Mouse (Mus musculus) neural tube, embryonic 14.5 days (tissue): ENCODE measurements around the gene Gm28308. TPM values are rescaled to one million over a fixed set of nuclear protein-coding genes. Genes with fewer than 3 reads are reported as not detected.

Experiments used
- ATAC-seq: fragments of 200-750 bp; cut with Nextera tagmentation; 2 replicates; pipeline ENCODE4 v1.8.0; 2017; ENCODE audit warnings: low read depth, mild to moderate bottlenecking, moderate TSS enrichment, moderate library complexity
- H3K27ac ChIP-seq: fragments of 300-500 bp; sonication (generic); 2 replicates; pipeline ENCODE4 v1.5.1; 2014; ENCODE audit warnings: low read depth, mild to moderate bottlenecking, control low read depth, low read length, moderate library complexity, mixed read lengths
- H3K27me3 ChIP-seq: fragments of 300-500 bp; sonication (generic); 2 replicates; pipeline ENCODE4 v1.6.1; 2014; ENCODE audit warnings: low read length; ENCODE audit not compliant: control insufficient read depth, insufficient read depth
- H3K36me3 ChIP-seq: fragments of 300-500 bp; sonication (generic); 2 replicates; pipeline ENCODE4 v1.6.1; 2014; ENCODE audit warnings: low read length, mixed read lengths; ENCODE audit not compliant: control insufficient read depth, insufficient read depth
- H3K4me1 ChIP-seq: fragments of 300-500 bp; sonication (generic); 2 replicates; pipeline ENCODE4 v1.6.1; 2014; ENCODE audit warnings: low read length; ENCODE audit not compliant: control insufficient read depth, insufficient read depth
- H3K4me2 ChIP-seq: fragments of 300-500 bp; sonication (generic); 2 replicates; pipeline ENCODE4 v1.6.1; 2014; ENCODE audit warnings: mild to moderate bottlenecking, low read depth, low read length, control low read depth
- H3K4me3 ChIP-seq: fragments of 300-500 bp; sonication (generic); 2 replicates; pipeline ENCODE4 v1.5.1; 2014; ENCODE audit warnings: low read depth, low read length, control low read depth, mixed read lengths
- H3K9ac ChIP-seq: fragments of 300-500 bp; sonication (generic); replicated peaks from 2 replicates; pipeline ENCODE4 v1.6.1; 2014; ENCODE audit warnings: low read depth, mild to moderate bottlenecking, control low read depth, low read length, mixed read lengths
- H3K9me3 ChIP-seq: fragments of 300-500 bp; sonication (generic); 2 replicates; pipeline ENCODE4 v1.6.1; 2016; ENCODE audit warnings: low read length; ENCODE audit not compliant: control insufficient read depth
- WGBS: fragments of 180-500 bp; shearing (Covaris S2); extraction: QIAGEN DNeasy Blood & Tissue Kit; methylation state at CpG from one replicate; pipeline ENCODE4 v1.1.7; 2014; 5-methylcytosine and 5-hydroxymethylcytosine counted together
- polyA plus RNA-seq: library from polyadenylated mRNA; unstranded; fragments of >200 nt; fragmentation: Nextera tagmentation; extraction: Ambion mirVana; gene quantifications from 2 replicates; pipeline ENCODE4 v1.2.1, GENCODE M21; 2014

Gm28308 gene
- polyA plus RNA-seq, 1 experiment from 2014 or later = 4.2 TPM

GRCm38 (mm10) chr6:52189172-52189591, 24.0 kb downstream of the Gm28308 start:
- Histone ChIP-seq H3K36me3 (peaks cover 12% of the 10 kb centered on the region; the same call in 1 of the 2 replicates), H3K9me3 (no peaks in the 10 kb centered on the region), H3K9ac (no peak overlapping the region), H3K27ac (no peak overlapping the region), H3K4me2 (peak overlapping the region; percentile 98), H3K4me3 (no peak overlapping the region), H3K4me1 (peaks cover 77% of the 10 kb centered on the region), H3K27me3 (no peaks in the 10 kb centered on the region)
- WGBS = 13% methylated on average over 5 of the region's 5 CpGs
- ATAC-seq = no peak

GRCm38 (mm10) chr6:52186500-52186899, 26.6 kb downstream of the Gm28308 start:
- Histone ChIP-seq H3K27me3 (no peaks in the 10 kb centered on the region), H3K4me3 (no peak overlapping the region), H3K27ac (no peak overlapping the region), H3K9me3 (no peaks in the 10 kb centered on the region), H3K9ac (no peak overlapping the region), H3K4me1 (peaks cover 67% of the 10 kb centered on the region), H3K4me2 (no peak overlapping the region), H3K36me3 (peaks cover 16% of the 10 kb centered on the region; the same call in 1 of the 2 replicates)
- WGBS = 27% methylated on average over 1 of the region's 1 CpGs
- ATAC-seq = no peak

DNA sequence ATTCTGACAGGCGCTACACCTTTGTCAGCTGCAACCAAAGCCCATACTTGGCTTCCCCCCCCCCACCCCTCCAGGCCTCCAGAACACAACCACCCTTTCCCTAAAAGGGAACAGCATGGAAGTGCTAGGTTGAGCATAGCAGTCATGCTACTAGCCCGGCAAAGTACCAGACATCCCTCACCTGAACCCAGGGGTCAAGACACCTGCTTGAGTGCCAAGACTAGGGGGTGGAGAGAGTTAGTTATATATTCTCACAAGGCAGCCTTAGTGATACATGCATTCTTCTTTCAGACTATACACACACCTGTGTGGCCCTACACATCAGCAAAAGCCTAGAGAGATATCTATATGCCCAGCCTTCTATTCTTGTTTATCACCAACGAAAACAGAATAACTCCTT, 27.3 kb downstream of the Gm28308 start:
- Histone ChIP-seq H3K4me3 (no peak overlapping the region), H3K9ac (no peak overlapping the region), H3K4me2 (no peak overlapping the region), H3K4me1 (peaks cover 63% of the 10 kb centered on the region), H3K9me3 (no peaks in the 10 kb centered on the region), H3K27ac (no peak overlapping the region), H3K27me3 (no peaks in the 10 kb centered on the region), H3K36me3 (peaks cover 20% of the 10 kb centered on the region; the same call in 1 of the 2 replicates)
- WGBS = 16% methylated on average over 3 of the region's 3 CpGs
- ATAC-seq = no peak

DNA sequence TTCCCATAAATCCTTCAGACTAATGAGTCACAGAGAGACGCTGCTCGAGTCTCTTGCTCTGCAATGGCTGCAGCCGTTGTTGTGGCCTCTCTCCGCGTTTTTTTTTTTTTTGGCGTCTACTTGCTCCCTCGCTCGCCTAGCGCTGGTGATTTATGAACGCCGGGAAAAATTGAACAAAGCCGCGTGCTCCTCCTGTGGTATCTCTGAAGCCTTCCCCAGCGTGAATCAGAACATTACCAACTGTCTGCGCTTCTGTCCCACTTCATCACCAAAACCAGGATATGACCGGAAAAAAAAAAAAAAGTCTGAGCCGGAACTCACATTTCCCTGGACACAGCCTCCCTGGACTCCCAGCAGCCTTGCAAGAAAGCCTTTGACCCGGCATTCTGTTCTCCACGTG, 27.9 kb downstream of the Gm28308 start:
- no peak overlapping the region; the same call in 1 of the 2 replicates for H3K9ac ChIP-seq
- 2% methylated on average over 19 of the region's 19 CpGs for WGBS
- no peaks in the 10 kb centered on the region for H3K27me3 ChIP-seq
- H3K4me2 ChIP-seq = peak overlapping the region; percentile 27; the same call in 1 of the 2 replicates
- peaks cover 63% of the 10 kb centered on the region for H3K4me1 ChIP-seq
- H3K9me3 ChIP-seq = no peaks in the 10 kb centered on the region
- H3K36me3 ChIP-seq = peaks cover 20% of the 10 kb centered on the region; the same call in 1 of the 2 replicates
- no peak overlapping the region for H3K27ac ChIP-seq
- no peak overlapping the region for H3K4me3 ChIP-seq
- ATAC-seq = no peak

DNA sequence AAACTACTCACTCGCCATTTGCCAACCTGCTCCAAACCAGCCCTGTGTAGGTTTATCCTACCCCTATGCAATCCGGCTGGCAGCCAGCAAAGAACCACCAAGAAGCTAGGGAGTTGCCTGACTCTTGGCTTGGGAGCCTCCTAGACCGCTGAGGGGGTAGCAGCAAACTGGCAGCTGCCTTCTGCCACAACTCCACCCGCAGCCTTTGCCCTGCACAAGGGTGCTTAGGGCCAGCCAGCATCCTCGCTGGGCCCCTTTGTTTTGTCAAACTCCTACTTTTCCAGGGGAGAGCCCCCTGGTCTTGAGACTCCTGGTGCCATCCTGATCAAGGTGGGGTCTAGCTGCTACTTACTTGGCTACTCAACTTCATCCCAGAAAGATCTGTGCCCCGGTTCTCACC, 28.5 kb downstream of the Gm28308 start:
- peak overlapping the region; percentile 27; the same call in 1 of the 2 replicates for H3K4me2 ChIP-seq
- ATAC-seq = no peak
- H3K36me3 ChIP-seq = peaks cover 16% of the 10 kb centered on the region; the same call in 1 of the 2 replicates
- H3K4me3 ChIP-seq = no peak overlapping the region
- peaks cover 63% of the 10 kb centered on the region for H3K4me1 ChIP-seq
- no peaks in the 10 kb centered on the region for H3K27me3 ChIP-seq
- no peaks in the 10 kb centered on the region for H3K9me3 ChIP-seq
- WGBS = 9% methylated on average over 6 of the region's 6 CpGs
- 0 out of 2 replicates have a peak overlapping the region, but pooled peaks have one; percentile 11 for H3K9ac ChIP-seq
- H3K27ac ChIP-seq = 0 out of 2 replicates have a peak overlapping the region, but pooled peaks have one; percentile 22

- H3K4me2 ChIP-seq = no peak overlapping the region
Measured at GRCm38 (mm10) chr6:52183311-52184080, 29.6 kb downstream of the Gm28308 start.

DNA sequence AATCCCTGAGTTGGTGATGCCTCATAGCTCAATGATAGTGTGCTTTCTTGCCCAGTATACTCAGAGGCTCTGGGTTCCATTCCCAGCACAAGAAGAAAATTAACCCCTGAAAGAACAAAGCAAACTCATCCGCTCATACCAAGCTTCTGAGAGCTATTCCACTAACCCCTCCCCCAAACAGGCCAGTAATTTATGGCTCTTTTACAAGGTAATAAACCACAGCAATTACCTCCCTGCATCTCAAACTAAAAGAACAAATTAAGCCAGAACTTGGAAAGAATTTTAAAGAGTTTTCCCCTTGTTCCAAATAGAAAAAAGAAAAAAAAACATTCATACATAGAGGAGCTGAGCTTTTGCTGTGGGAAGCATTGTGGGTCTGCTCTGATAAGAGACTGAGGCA, 30.3 kb downstream of the Gm28308 start:
- H3K27me3 ChIP-seq = no peaks in the 10 kb centered on the region
- no peak overlapping the region for H3K9ac ChIP-seq
- no peak for ATAC-seq
- peak overlapping the region; percentile 44; the same call in 1 of the 2 replicates for H3K27ac ChIP-seq
- peaks cover 64% of the 10 kb centered on the region for H3K4me1 ChIP-seq
- H3K4me2 ChIP-seq = no peak overlapping the region
- no peaks in the 10 kb centered on the region for H3K9me3 ChIP-seq
- H3K36me3 ChIP-seq = peaks cover 8% of the 10 kb centered on the region; the same call in 1 of the 2 replicates
- 19% methylated on average over 1 of the region's 1 CpGs for WGBS
- no peak overlapping the region for H3K4me3 ChIP-seq

More at GRCm38 (mm10) chr6:52183311-52184080, 29.6 kb downstream of the Gm28308 start:
- Histone ChIP-seq H3K36me3 (peaks cover 8% of the 10 kb centered on the region; the same call in 1 of the 2 replicates), H3K27ac (peak overlapping the region; percentile 44), H3K4me3 (no peak overlapping the region), H3K9ac (no peak overlapping the region), H3K27me3 (no peaks in the 10 kb centered on the region), H3K9me3 (no peaks in the 10 kb centered on the region), H3K4me1 (peaks cover 64% of the 10 kb centered on the region)
- no peak for ATAC-seq
- WGBS = 15% methylated on average over 10 of the region's 10 CpGs

DNA sequence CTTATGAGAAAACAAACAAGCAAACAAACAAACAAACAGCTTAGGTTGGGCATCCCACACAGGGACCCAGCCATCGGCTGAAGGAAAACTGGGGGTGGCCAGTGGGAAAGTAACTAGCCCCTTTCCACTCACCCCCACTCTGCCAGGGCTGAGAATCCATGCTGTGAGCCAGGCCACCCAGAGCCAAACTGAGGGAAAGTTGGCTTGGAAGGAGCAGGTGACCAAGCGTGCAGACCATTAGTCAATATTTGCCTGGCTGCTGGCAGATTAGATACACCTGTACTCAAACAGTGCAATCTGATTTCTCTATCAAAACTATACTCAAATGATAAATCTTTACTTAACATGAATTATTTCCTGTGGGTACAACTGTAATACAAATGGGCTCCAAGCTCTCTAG, 31.1 kb downstream of the Gm28308 start:
- Histone ChIP-seq H3K4me2 (no peak overlapping the region), H3K9ac (no peak overlapping the region), H3K4me3 (no peak overlapping the region), H3K36me3 (peaks cover 8% of the 10 kb centered on the region; the same call in 1 of the 2 replicates), H3K9me3 (no peaks in the 10 kb centered on the region), H3K27me3 (no peaks in the 10 kb centered on the region), H3K4me1 (peaks cover 68% of the 10 kb centered on the region), H3K27ac (no peak overlapping the region)
- ATAC-seq = no peak
- WGBS = 36% methylated on average over 2 of the region's 2 CpGs

GRCm38 (mm10) chr6:52180726-52181125, 32.4 kb downstream of the Gm28308 start:
- H3K9ac ChIP-seq = peak overlapping the region; percentile 76; the same call in 1 of the 2 replicates
- H3K27ac ChIP-seq = peak overlapping the region; percentile 87
- H3K36me3 ChIP-seq = peaks cover 8% of the 10 kb centered on the region; the same call in 1 of the 2 replicates
- peak overlapping the region; percentile 38; the same call in 1 of the 2 replicates for H3K4me3 ChIP-seq
- WGBS = 18% methylated on average over 3 of the region's 3 CpGs
- no peaks in the 10 kb centered on the region for H3K27me3 ChIP-seq
- H3K9me3 ChIP-seq = no peaks in the 10 kb centered on the region
- H3K4me2 ChIP-seq = peak overlapping the region; percentile 90
- ATAC-seq = no peak
- peaks cover 75% of the 10 kb centered on the region for H3K4me1 ChIP-seq
